Mouse (Mus musculus): ENCODE measurements around the gene Pinlyp. TPM values are rescaled to one million over a fixed set of nuclear protein-coding genes. Genes with fewer than 3 reads are reported as not detected.
A peak's percentile ranks its signal among the peaks of the same experiment; 100 is the strongest.

The Pinlyp gene
- total and polyA plus RNA-seq, 2 experiments from 2014 or later = not detected

GRCm38 (mm10) chr7:24592163-24592562 is 46.2 kb upstream of the Pinlyp start:
- Histone ChIP-seq H3K9ac (replicated peaks; ENCODE audit: low read depth, low read length) (no peak overlapping the region), H3K27ac (ENCODE audit: low read depth) (no peak overlapping the region)

GRCm38 (mm10) chr7:24591735-24592134 is 45.8 kb upstream of the Pinlyp start:
- WGBS = 68% methylated on average over 5 of the region's 5 CpGs
- Histone ChIP-seq H3K4me1 (ENCODE audit: control insufficient read depth, insufficient read depth) (peaks cover 5% of the 10 kb centered on the region; the same call in 1 of the 2 replicates), H3K9me3 (replicated peaks; ENCODE audit: control insufficient read depth, low read length) (no peaks in the 10 kb centered on the region), H3K27me3 (ENCODE audit: control insufficient read depth, insufficient read depth, low read length) (peaks cover 6% of the 10 kb centered on the region), H3K27ac (ENCODE audit: low read depth) (no peak overlapping the region), H3K36me3 (replicated peaks; ENCODE audit: control insufficient read depth, insufficient read depth, low read length) (no peaks in the 10 kb centered on the region), H3K4me3 (ENCODE audit: low read depth, low read length) (no peak overlapping the region), H3K9ac (replicated peaks; ENCODE audit: low read depth, low read length) (no peak overlapping the region), H3K4me2 (ENCODE audit: low read depth, low read length) (no peak overlapping the region)
- TF ChIP-seq CTCF (IDR thresholded peaks at IDR 0.05; ENCODE audit: low read depth) = no peak
- no peak for TF ChIP-seq EP300 (IDR thresholded peaks at IDR 0.05; ENCODE audit: low read depth)
- DNase-seq (ENCODE audit: low spot score) (no peak), ATAC-seq (ENCODE audit: insufficient read depth, low read depth) (no peak)

More at GRCm38 (mm10) chr7:24592163-24592562, 46.2 kb upstream of the Pinlyp start:
- DNase-seq (ENCODE audit: low spot score) = no peak
- H3K36me3 ChIP-seq (replicated peaks; ENCODE audit: control insufficient read depth, insufficient read depth, low read length) = no peaks in the 10 kb centered on the region
- 63% methylated on average over 4 of the region's 4 CpGs for WGBS
- H3K4me1 ChIP-seq (ENCODE audit: control insufficient read depth, insufficient read depth) = peaks cover 5% of the 10 kb centered on the region; the same call in 1 of the 2 replicates
- H3K4me2 ChIP-seq (ENCODE audit: low read depth, low read length) = no peak overlapping the region
- no peak for TF ChIP-seq CTCF (IDR thresholded peaks at IDR 0.05; ENCODE audit: low read depth)
- TF ChIP-seq EP300 (IDR thresholded peaks at IDR 0.05; ENCODE audit: low read depth) = no peak
- no peak overlapping the region for H3K4me3 ChIP-seq (ENCODE audit: low read depth, low read length)
- peaks cover 2% of the 10 kb centered on the region for H3K27me3 ChIP-seq (ENCODE audit: control insufficient read depth, insufficient read depth, low read length)
- ATAC-seq (ENCODE audit: insufficient read depth, low read depth) = no peak
- no peaks in the 10 kb centered on the region for H3K9me3 ChIP-seq (replicated peaks; ENCODE audit: control insufficient read depth, low read length)

GRCm38 (mm10) chr7:24588336-24588735 is 42.4 kb upstream of the Pinlyp start:
- TF ChIP-seq EP300 (IDR thresholded peaks at IDR 0.05; ENCODE audit: low read depth) (no peak), CTCF (IDR thresholded peaks at IDR 0.05; ENCODE audit: low read depth) (no peak)
- no peak for DNase-seq (ENCODE audit: low spot score)
- Histone ChIP-seq H3K9me3 (replicated peaks; ENCODE audit: control insufficient read depth, low read length) (no peaks in the 10 kb centered on the region), H3K4me3 (ENCODE audit: low read depth, low read length) (no peak overlapping the region), H3K9ac (replicated peaks; ENCODE audit: low read depth, low read length) (no peak overlapping the region), H3K36me3 (replicated peaks; ENCODE audit: control insufficient read depth, insufficient read depth, low read length) (no peaks in the 10 kb centered on the region), H3K4me1 (ENCODE audit: control insufficient read depth, insufficient read depth) (peaks cover 2% of the 10 kb centered on the region; the same call in 1 of the 2 replicates), H3K27ac (ENCODE audit: low read depth) (no peak overlapping the region), H3K27me3 (ENCODE audit: control insufficient read depth, insufficient read depth, low read length) (peaks cover 27% of the 10 kb centered on the region), H3K4me2 (ENCODE audit: low read depth, low read length) (no peak overlapping the region)
- 57% methylated on average over 13 of the region's 13 CpGs for WGBS
- peak; percentile 43; the same call in 1 of the 2 replicates for ATAC-seq (ENCODE audit: insufficient read depth, low read depth)

GRCm38 (mm10) chr7:24587330-24588105 is 41.6 kb upstream of the Pinlyp start, which contains the start of the genes Ethe1 and Zfp575:
TSS of gene Ethe1 (plus strand) at chr7:24587543.
TSS of gene Zfp575 (minus strand) at chr7:24587641.
- no peaks in the 10 kb centered on the region for H3K36me3 ChIP-seq (replicated peaks; ENCODE audit: control insufficient read depth, insufficient read depth, low read length)
- H3K4me1 ChIP-seq (ENCODE audit: control insufficient read depth, insufficient read depth) = no peaks in the 10 kb centered on the region
- H3K27ac ChIP-seq (ENCODE audit: low read depth) = no peak within 1 kb of the TSS
- H3K4me3 ChIP-seq (ENCODE audit: low read depth, low read length) = peak within 1 kb of the TSS; percentile 36
- WGBS = 8% methylated on average over 30 of the region's 30 CpGs
- 0 out of 2 replicates have a peak, but pooled peaks have one; percentile 35 for ATAC-seq (ENCODE audit: insufficient read depth, low read depth)
- H3K27me3 ChIP-seq (ENCODE audit: control insufficient read depth, insufficient read depth, low read length) = peaks cover 27% of the 10 kb centered on the region
- no peaks in the 10 kb centered on the region for H3K9me3 ChIP-seq (replicated peaks; ENCODE audit: control insufficient read depth, low read length)
- TF ChIP-seq CTCF (IDR thresholded peaks at IDR 0.05; ENCODE audit: low read depth) = no peak
- no peak for TF ChIP-seq EP300 (IDR thresholded peaks at IDR 0.05; ENCODE audit: low read depth)
- H3K9ac ChIP-seq (replicated peaks; ENCODE audit: low read depth, low read length) = 0 out of 2 replicates have a peak within 1 kb of the TSS, but pooled peaks have one; percentile 15
- DNase-seq (ENCODE audit: low spot score) = peak; percentile 35
- H3K4me2 ChIP-seq (ENCODE audit: low read depth, low read length) = peak within 1 kb of the TSS; percentile 56

GRCm38 (mm10) chr7:24586828-24587227 is 40.9 kb upstream of the Pinlyp start:
- ATAC-seq (ENCODE audit: insufficient read depth, low read depth) (peak; percentile 27; the same call in 1 of the 2 replicates), DNase-seq (ENCODE audit: low spot score) (no peak)
- H3K4me1 ChIP-seq (ENCODE audit: control insufficient read depth, insufficient read depth) = no peaks in the 10 kb centered on the region
- no peak overlapping the region for H3K27ac ChIP-seq (ENCODE audit: low read depth)
- peak overlapping the region; percentile 56 for H3K4me2 ChIP-seq (ENCODE audit: low read depth, low read length)
- H3K36me3 ChIP-seq (replicated peaks; ENCODE audit: control insufficient read depth, insufficient read depth, low read length) = no peaks in the 10 kb centered on the region
- H3K4me3 ChIP-seq (ENCODE audit: low read depth, low read length) = peak overlapping the region; percentile 36
- WGBS = 11% methylated on average over 8 of the region's 8 CpGs
- TF ChIP-seq CTCF (IDR thresholded peaks at IDR 0.05; ENCODE audit: low read depth) (no peak), EP300 (IDR thresholded peaks at IDR 0.05; ENCODE audit: low read depth) (no peak)
- H3K27me3 ChIP-seq (ENCODE audit: control insufficient read depth, insufficient read depth, low read length) = peaks cover 27% of the 10 kb centered on the region
- H3K9me3 ChIP-seq (replicated peaks; ENCODE audit: control insufficient read depth, low read length) = no peaks in the 10 kb centered on the region
- H3K9ac ChIP-seq (replicated peaks; ENCODE audit: low read depth, low read length) = 0 out of 2 replicates have a peak overlapping the region, but pooled peaks have one; percentile 15
